Mouse (Mus musculus): Measurements from ENCODE around the gene Bad.
A peak's percentile ranks its signal among the peaks of the same experiment; 100 is the strongest.

Gene Bad

DNA sequence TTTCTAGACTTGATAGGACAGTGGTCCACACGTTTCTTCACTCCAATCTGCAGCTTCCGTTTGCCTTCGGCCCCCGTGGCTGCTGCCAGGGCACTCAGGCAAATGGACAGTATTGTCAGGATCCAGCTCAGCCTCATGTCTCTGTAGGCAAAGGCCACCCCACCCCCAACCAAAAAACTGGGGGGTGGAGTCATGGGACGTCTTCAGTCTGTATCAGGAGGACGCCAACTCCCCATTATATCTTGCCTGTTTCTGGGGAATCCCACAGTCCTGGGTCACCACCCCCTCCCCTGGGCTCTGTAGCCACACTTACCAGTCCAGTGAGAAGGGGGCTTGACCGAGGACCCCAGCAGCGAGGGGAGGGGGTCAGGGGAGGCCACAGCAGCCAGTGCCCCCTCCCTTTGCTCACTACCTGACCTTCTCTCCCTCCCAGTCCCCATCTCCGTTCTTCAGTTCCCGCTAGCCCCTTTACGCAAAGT is 37.4 kb downstream of the Bad start:
- Histone ChIP-seq H3K27me3 (ENCODE audit: insufficient read depth, low read length) (no peaks in the 10 kb centered on the region), H3K4me1 (replicated peaks; ENCODE audit: low read depth, low read length) (peaks cover 64% of the 10 kb centered on the region), H3K36me3 (ENCODE audit: insufficient read depth, low read length) (peaks cover 58% of the 10 kb centered on the region), H3K9me3 (ENCODE audit: low read length) (no peaks in the 10 kb centered on the region), H3K4me3 (replicated peaks; ENCODE audit: low read length) (peak overlapping the region; percentile 91)
- TF ChIP-seq POU5F1 (IDR thresholded peaks at IDR 0.05; ENCODE audit: borderline replicate concordance, low read length) = no peak
- no peak for TF ChIP-seq CTCF (conservative IDR thresholded peaks at IDR 0.05; ENCODE audit: low read length)
- TF ChIP-seq NANOG (IDR thresholded peaks at IDR 0.05; ENCODE audit: borderline replicate concordance, low read length) = no peak

GRCm38 (mm10) chr19:6979486-6980380 is 38.1 kb downstream of the Bad start:
- H3K4me1 ChIP-seq (replicated peaks; ENCODE audit: low read depth, low read length) = peaks cover 69% of the 10 kb centered on the region
- TF ChIP-seq POU5F1 (IDR thresholded peaks at IDR 0.05; ENCODE audit: borderline replicate concordance, low read length) (no peak), CTCF (conservative IDR thresholded peaks at IDR 0.05; ENCODE audit: low read length) (peak; percentile 29; the same call in 1 of the 2 replicates)
- peaks cover 64% of the 10 kb centered on the region for H3K36me3 ChIP-seq (ENCODE audit: insufficient read depth, low read length)
- no peaks in the 10 kb centered on the region for H3K27me3 ChIP-seq (ENCODE audit: insufficient read depth, low read length)
- H3K9me3 ChIP-seq (ENCODE audit: low read length) = no peaks in the 10 kb centered on the region
- peak overlapping the region; percentile 91 for H3K4me3 ChIP-seq (replicated peaks; ENCODE audit: low read length)

- Histone ChIP-seq H3K9me3 (ENCODE audit: low read length) (no peaks in the 10 kb centered on the region), H3K27me3 (ENCODE audit: insufficient read depth, low read length) (no peaks in the 10 kb centered on the region), H3K36me3 (ENCODE audit: insufficient read depth, low read length) (peaks cover 72% of the 10 kb centered on the region), H3K4me1 (replicated peaks; ENCODE audit: low read depth, low read length) (peaks cover 77% of the 10 kb centered on the region), H3K4me3 (replicated peaks; ENCODE audit: low read length) (peak within 1 kb of the TSS; percentile 91)
- TF ChIP-seq CTCF (conservative IDR thresholded peaks at IDR 0.05; ENCODE audit: low read length) (no peak), NANOG (IDR thresholded peaks at IDR 0.05; ENCODE audit: borderline replicate concordance, low read length) (no peak), POU5F1 (IDR thresholded peaks at IDR 0.05; ENCODE audit: borderline replicate concordance, low read length) (no peak)
Measured at GRCm38 (mm10) chr19:6980381-6981093, 38.9 kb downstream of the Bad start, which contains the start of gene Fkbp2. Fkbp2 (minus strand) TSS chr19:6980501.

- H3K4me1 ChIP-seq (replicated peaks; ENCODE audit: low read depth, low read length) = peaks cover 78% of the 10 kb centered on the region
- no peaks in the 10 kb centered on the region for H3K9me3 ChIP-seq (ENCODE audit: low read length)
- no peaks in the 10 kb centered on the region for H3K27me3 ChIP-seq (ENCODE audit: insufficient read depth, low read length)
- TF ChIP-seq CTCF (conservative IDR thresholded peaks at IDR 0.05; ENCODE audit: low read length) (no peak), NANOG (IDR thresholded peaks at IDR 0.05; ENCODE audit: borderline replicate concordance, low read length) (no peak), POU5F1 (IDR thresholded peaks at IDR 0.05; ENCODE audit: borderline replicate concordance, low read length) (no peak)
- H3K4me3 ChIP-seq (replicated peaks; ENCODE audit: low read length) = peak overlapping the region; percentile 91
- peaks cover 74% of the 10 kb centered on the region for H3K36me3 ChIP-seq (ENCODE audit: insufficient read depth, low read length)
Measured at GRCm38 (mm10) chr19:6981465-6981864, 39.8 kb downstream of the Bad start.

DNA sequence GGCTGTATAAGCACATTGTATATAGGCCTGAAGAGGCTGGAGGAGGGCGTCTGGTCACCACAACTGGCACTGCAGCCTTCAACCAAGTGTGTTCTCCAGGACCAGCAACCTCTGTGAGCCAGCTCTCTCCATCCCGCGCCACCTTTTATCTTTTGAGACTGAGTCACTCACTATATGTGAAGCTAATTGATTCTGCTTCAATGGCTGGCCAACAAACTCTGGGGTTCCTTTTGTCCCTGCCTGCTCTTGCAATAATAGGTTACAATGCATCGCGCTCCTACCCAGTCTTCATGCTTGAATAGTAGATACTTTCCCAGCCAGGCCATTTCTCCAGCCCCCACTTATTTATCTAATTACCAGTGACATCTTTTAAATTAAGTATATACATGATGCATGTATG is 42.0 kb downstream of the Bad start:
- TF ChIP-seq CTCF (conservative IDR thresholded peaks at IDR 0.05; ENCODE audit: low read length) (no peak), POU5F1 (IDR thresholded peaks at IDR 0.05; ENCODE audit: borderline replicate concordance, low read length) (no peak), NANOG (IDR thresholded peaks at IDR 0.05; ENCODE audit: borderline replicate concordance, low read length) (no peak)
- H3K27me3 ChIP-seq (ENCODE audit: insufficient read depth, low read length) = no peaks in the 10 kb centered on the region
- H3K4me1 ChIP-seq (replicated peaks; ENCODE audit: low read depth, low read length) = peaks cover 72% of the 10 kb centered on the region
- no peak overlapping the region for H3K4me3 ChIP-seq (replicated peaks; ENCODE audit: low read length)
- H3K36me3 ChIP-seq (ENCODE audit: insufficient read depth, low read length) = peaks cover 54% of the 10 kb centered on the region
- H3K9me3 ChIP-seq (ENCODE audit: low read length) = no peaks in the 10 kb centered on the region

DNA sequence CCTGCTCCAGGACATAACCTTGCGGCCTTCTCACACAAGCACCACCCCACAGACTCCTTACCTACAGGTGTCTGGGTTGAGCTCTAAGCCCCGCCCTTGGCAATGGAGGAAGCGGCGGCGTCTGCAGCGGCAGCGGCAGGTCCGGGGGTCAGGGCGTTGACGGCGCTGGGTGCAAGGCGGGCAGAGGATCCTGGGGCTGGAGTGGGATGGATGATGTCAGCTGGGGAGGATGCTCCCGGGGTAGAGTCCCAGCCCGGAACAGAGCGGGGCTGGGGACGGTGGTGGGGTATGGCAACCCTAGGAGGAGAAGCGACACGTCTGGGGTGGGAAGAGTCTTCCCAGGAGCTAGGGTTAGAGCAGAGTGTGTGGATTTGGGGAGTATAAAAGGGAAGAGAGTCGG is 43.6 kb downstream of the Bad start:
- H3K4me3 ChIP-seq (replicated peaks; ENCODE audit: low read length) = peak overlapping the region; percentile 86
- peaks cover 77% of the 10 kb centered on the region for H3K4me1 ChIP-seq (replicated peaks; ENCODE audit: low read depth, low read length)
- no peak for TF ChIP-seq CTCF (conservative IDR thresholded peaks at IDR 0.05; ENCODE audit: low read length)
- no peak for TF ChIP-seq NANOG (IDR thresholded peaks at IDR 0.05; ENCODE audit: borderline replicate concordance, low read length)
- no peak for TF ChIP-seq POU5F1 (IDR thresholded peaks at IDR 0.05; ENCODE audit: borderline replicate concordance, low read length)
- no peaks in the 10 kb centered on the region for H3K27me3 ChIP-seq (ENCODE audit: insufficient read depth, low read length)
- no peaks in the 10 kb centered on the region for H3K9me3 ChIP-seq (ENCODE audit: low read length)
- peaks cover 57% of the 10 kb centered on the region for H3K36me3 ChIP-seq (ENCODE audit: insufficient read depth, low read length)

DNA sequence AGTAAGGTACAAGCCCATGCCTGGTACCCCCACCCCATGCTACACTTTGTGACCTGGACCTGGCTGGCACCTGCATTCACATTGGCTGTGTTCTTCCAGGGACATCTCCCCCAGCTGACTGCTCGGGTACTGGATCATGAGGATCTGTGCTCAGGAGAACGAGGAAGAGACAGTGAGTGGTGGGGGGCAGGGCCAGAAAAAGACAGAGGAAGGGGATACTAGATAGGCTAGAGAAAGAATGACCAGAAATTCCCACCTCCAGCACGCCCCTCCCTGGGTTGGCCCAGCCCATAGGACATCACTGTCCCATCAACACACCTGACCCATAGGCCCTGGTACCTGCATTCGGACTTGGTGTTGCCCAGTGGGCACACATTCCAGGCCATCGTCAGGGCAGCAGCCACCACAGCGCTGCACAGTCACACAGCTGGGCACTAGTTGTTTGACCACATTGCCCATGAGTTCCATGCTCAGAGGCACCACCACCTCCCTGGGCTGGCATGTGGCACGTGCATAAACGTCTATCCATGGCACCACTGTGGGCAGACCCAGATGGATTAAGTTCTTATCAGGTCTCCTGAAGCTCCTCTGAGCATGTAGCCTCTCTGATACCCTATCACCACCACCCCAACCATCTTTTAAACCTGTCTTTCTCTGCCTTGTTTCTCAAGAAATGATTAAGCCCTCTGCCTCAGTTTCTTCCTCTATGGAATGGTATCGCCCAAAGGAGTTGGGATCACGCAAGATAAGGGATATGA is 44.5 kb downstream of the Bad start:
- Histone ChIP-seq H3K27me3 (ENCODE audit: insufficient read depth, low read length) (no peaks in the 10 kb centered on the region), H3K36me3 (ENCODE audit: insufficient read depth, low read length) (peaks cover 57% of the 10 kb centered on the region)
- TF ChIP-seq CTCF (conservative IDR thresholded peaks at IDR 0.05; ENCODE audit: low read length) (no peak), NANOG (IDR thresholded peaks at IDR 0.05; ENCODE audit: borderline replicate concordance, low read length) (no peak), POU5F1 (IDR thresholded peaks at IDR 0.05; ENCODE audit: borderline replicate concordance, low read length) (no peak)

More for the DNA sequence above, 44.5 kb downstream of the Bad start:
- peaks cover 82% of the 10 kb centered on the region for H3K4me1 ChIP-seq (replicated peaks; ENCODE audit: low read depth, low read length)
- peak overlapping the region; percentile 86 for H3K4me3 ChIP-seq (replicated peaks; ENCODE audit: low read length)
- H3K9me3 ChIP-seq (ENCODE audit: low read length) = no peaks in the 10 kb centered on the region
